18 mouse cellular contexts compared by ENCODE assay signal in genomic region chr14:40379692-40380091, GRCm38 (mm10).
A peak's percentile ranks its signal among the peaks of the same experiment; 100 is the strongest.
DNase-seq lines count a peak whose midpoint lies in the region; ATAC-seq and TF ChIP-seq lines count a peak whose summit lies in the region.
"Had no signal": no experiment of that assay in that cellular context is flagged by ENCODE, and none has a peak within 500 bp of the region (broad histone marks: within the 10 kb centered on the region; RNA-seq: fewer than 3 reads in every experiment).

No protein-coding gene starts in this region.

- no peak overlapping the region for H3K4me2 ChIP-seq in liver, postnatal 0 days (ENCODE audit: low read depth, low read length)
- no peak overlapping the region for H3K4me2 ChIP-seq in midbrain, embryonic 11.5 days
- no peak overlapping the region for H3K4me2 ChIP-seq in midbrain, embryonic 13.5 days (replicated peaks)

- TF ChIP-seq CTCF in liver, adult 2 months (IDR thresholded peaks at IDR 0.05; ENCODE audit: low read depth, low read length): no peak
- no peak for TF ChIP-seq CTCF in liver, postnatal 0 days (IDR thresholded peaks at IDR 0.05; ENCODE audit: low read depth)

- no peak for ATAC-seq in liver, postnatal 0 days
- ATAC-seq in midbrain, embryonic 11.5 days (ENCODE audit: low FRiP score): no peak
- no peak for ATAC-seq in midbrain, embryonic 13.5 days
- ATAC-seq: activated CD4-positive, CD25-positive, alpha-beta regulatory T cell, adult 4 months; CD4-positive, CD25-positive, alpha-beta regulatory T cell, adult 4 months; Patski had no signal

- no peak for TF ChIP-seq POLR2A in liver, adult 2 months (IDR thresholded peaks at IDR 0.05; ENCODE audit: extremely low read depth, insufficient read depth, low read length)

- H3K27me3 ChIP-seq in liver, adult 2 months (ENCODE audit: control insufficient read depth, insufficient read depth, low read length): no peaks in the 10 kb centered on the region
- H3K27me3 ChIP-seq in liver, postnatal 0 days (ENCODE audit: insufficient read depth, low read length): no peaks in the 10 kb centered on the region
- no peaks in the 10 kb centered on the region for H3K27me3 ChIP-seq in midbrain, embryonic 11.5 days (ENCODE audit: control insufficient read depth, insufficient read depth, low read length)
- H3K27me3 ChIP-seq in midbrain, embryonic 13.5 days: no peaks in the 10 kb centered on the region
- H3K27me3 ChIP-seq: Patski had no signal

- H3K36me3 ChIP-seq in liver, adult 2 months (ENCODE audit: control insufficient read depth, insufficient read depth, low read length): no peaks in the 10 kb centered on the region
- no peaks in the 10 kb centered on the region for H3K36me3 ChIP-seq in liver, postnatal 0 days (replicated peaks; ENCODE audit: insufficient read depth, low read length)
- no peaks in the 10 kb centered on the region for H3K36me3 ChIP-seq in midbrain, embryonic 11.5 days (ENCODE audit: control insufficient read depth, insufficient read depth, low read length)
- H3K36me3 ChIP-seq in midbrain, embryonic 13.5 days: no peaks in the 10 kb centered on the region
- H3K36me3 ChIP-seq: G1E had no signal

- no peak overlapping the region for H3K27ac ChIP-seq in liver, adult 2 months (replicated peaks; ENCODE audit: insufficient read depth, low read depth, low read length)
- no peak overlapping the region for H3K27ac ChIP-seq in liver, postnatal 0 days (ENCODE audit: low read depth)
- no peak overlapping the region for H3K27ac ChIP-seq in midbrain, embryonic 11.5 days (ENCODE audit: low read depth, low read length)
- no peak overlapping the region for H3K27ac ChIP-seq in midbrain, embryonic 13.5 days

- H3K79me2 ChIP-seq in liver, adult 2 months (ENCODE audit: control insufficient read depth, insufficient read depth, low read length): no peaks in the 10 kb centered on the region

- H3K9me3 ChIP-seq in liver, postnatal 0 days (ENCODE audit: low read length): no peaks in the 10 kb centered on the region
- H3K9me3 ChIP-seq in midbrain, embryonic 11.5 days (ENCODE audit: control insufficient read depth, low read length): no peaks in the 10 kb centered on the region
- H3K9me3 ChIP-seq in midbrain, embryonic 13.5 days: no peaks in the 10 kb centered on the region
- H3K9me3 ChIP-seq: G1E had no signal

- H3K9ac ChIP-seq in liver, adult 2 months (ENCODE audit: low read depth, low read length): no peak overlapping the region
- H3K9ac ChIP-seq in liver, postnatal 0 days (replicated peaks): no peak overlapping the region
- no peak overlapping the region for H3K9ac ChIP-seq in midbrain, embryonic 11.5 days (ENCODE audit: low read length)
- no peak overlapping the region for H3K9ac ChIP-seq in midbrain, embryonic 13.5 days (replicated peaks)

- TF ChIP-seq EP300 in liver, postnatal 0 days (IDR thresholded peaks at IDR 0.05; ENCODE audit: low read depth): no peak

- no peak overlapping the region for H3K4me3 ChIP-seq in liver, adult 2 months (ENCODE audit: insufficient read depth, low read depth, low read length)
- H3K4me3 ChIP-seq in liver, postnatal 0 days (ENCODE audit: low read depth, low read length): no peak overlapping the region
- no peak overlapping the region for H3K4me3 ChIP-seq in midbrain, embryonic 11.5 days (ENCODE audit: low read depth, low read length)
- H3K4me3 ChIP-seq in midbrain, embryonic 13.5 days (replicated peaks): no peak overlapping the region

- H3K4me1 ChIP-seq in liver, adult 2 months (ENCODE audit: control insufficient read depth, insufficient read depth, low read length): no peaks in the 10 kb centered on the region
- H3K4me1 ChIP-seq in liver, postnatal 0 days (ENCODE audit: insufficient read depth): no peaks in the 10 kb centered on the region
- no peaks in the 10 kb centered on the region for H3K4me1 ChIP-seq in midbrain, embryonic 11.5 days (ENCODE audit: control insufficient read depth, insufficient read depth, low read length)
- H3K4me1 ChIP-seq in midbrain, embryonic 13.5 days (replicated peaks): no peaks in the 10 kb centered on the region

- DNase-seq in liver, adult 2 months (ENCODE audit: extremely low read depth, low read depth, low spot score): peak; percentile 80
- DNase-seq in liver, postnatal 0 days: no peak
- peak; percentile 53 for DNase-seq in midbrain, embryonic 11.5 days (ENCODE audit: low spot score, missing footprints)
- DNase-seq: adrenal gland, adult 2 months; adrenal gland, adult 8-10 months; adrenal gland, postnatal 10 days; adrenal gland, postnatal 14 days; adrenal gland, postnatal 25 days; adrenal gland, postnatal 36 days; B cell, adult 2 months; cerebellum, adult 11 months; cerebellum, adult 11-12 months; cerebellum, adult 18-20 months had no signal
